Mouse (Mus musculus) cerebellum, adult (tissue): ENCODE measurements around the gene Bdh1.

Experiments used
- ATAC-seq: cut with Nextera tagmentation; 2 replicates; pipeline ENCODE4 v1.9.2; 2017; ENCODE audit warnings: mild to moderate bottlenecking, moderate library complexity, mixed read lengths; ENCODE audit not compliant: insufficient number of reproducible peaks, low FRiP score, low TSS enrichment

Bdh1 gene

DNA sequence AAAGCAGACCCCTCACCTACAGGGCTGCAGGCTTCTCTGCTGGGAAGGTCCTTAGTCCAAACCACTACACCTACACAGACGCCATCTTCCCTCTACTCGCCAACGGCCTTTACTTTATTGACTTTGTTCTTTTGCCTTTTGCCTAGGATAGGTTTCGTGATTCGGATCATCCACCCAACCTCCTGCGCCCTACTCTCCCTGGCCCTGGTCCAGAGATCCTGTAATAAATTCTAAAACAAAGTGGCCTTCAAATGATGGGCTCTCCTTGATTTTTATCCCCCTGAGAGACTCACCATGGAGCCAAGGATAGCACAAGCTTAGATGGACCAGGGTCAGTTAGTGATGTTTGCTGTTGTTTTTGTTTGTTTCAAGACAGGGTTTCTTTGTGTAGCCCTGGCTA is 76.9 kb downstream of the Bdh1 start:
- ATAC-seq = no peak

GRCm38 (mm10) chr16:31499681-31500310 is 77.7 kb downstream of the Bdh1 start:
- no peak for ATAC-seq

- no peak for ATAC-seq
Measured at GRCm38 (mm10) chr16:31500532-31500931, 78.5 kb downstream of the Bdh1 start.

GRCm38 (mm10) chr16:31500969-31501750 is 79.1 kb downstream of the Bdh1 start:
- ATAC-seq = peak; percentile 41; the same call in 1 of the 2 replicates

DNA sequence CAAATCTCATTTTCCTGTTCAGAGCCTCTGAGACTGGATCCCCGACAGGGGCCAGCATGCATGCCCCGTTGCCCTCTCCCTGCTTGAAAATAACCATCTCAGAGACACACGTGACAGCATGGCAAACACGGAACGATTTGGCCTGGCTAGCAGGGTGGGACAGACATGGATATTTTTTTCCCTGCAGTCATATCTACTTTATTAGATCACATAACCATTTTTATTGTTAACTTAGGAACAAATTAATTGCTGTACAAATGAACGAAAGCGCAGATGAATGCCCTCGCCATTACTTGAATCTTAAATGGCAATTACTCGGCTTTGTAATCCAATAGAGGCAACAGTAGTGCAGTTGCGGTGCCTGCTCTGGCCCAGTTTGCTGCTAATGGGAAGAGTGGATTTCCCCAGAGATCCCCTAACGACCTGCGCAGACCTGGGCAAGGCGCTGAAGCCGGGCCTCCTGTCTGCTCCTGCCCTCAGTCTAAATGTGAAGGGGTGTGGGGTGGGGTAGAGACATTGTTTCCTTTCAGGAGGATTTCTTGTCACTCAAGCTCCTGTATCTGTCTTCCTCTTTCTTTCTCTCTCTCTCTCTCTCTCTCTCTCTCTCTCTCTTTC is 79.8 kb downstream of the Bdh1 start:
- 0 out of 2 replicates have a peak, but pooled peaks have one; percentile 4 for ATAC-seq

DNA sequence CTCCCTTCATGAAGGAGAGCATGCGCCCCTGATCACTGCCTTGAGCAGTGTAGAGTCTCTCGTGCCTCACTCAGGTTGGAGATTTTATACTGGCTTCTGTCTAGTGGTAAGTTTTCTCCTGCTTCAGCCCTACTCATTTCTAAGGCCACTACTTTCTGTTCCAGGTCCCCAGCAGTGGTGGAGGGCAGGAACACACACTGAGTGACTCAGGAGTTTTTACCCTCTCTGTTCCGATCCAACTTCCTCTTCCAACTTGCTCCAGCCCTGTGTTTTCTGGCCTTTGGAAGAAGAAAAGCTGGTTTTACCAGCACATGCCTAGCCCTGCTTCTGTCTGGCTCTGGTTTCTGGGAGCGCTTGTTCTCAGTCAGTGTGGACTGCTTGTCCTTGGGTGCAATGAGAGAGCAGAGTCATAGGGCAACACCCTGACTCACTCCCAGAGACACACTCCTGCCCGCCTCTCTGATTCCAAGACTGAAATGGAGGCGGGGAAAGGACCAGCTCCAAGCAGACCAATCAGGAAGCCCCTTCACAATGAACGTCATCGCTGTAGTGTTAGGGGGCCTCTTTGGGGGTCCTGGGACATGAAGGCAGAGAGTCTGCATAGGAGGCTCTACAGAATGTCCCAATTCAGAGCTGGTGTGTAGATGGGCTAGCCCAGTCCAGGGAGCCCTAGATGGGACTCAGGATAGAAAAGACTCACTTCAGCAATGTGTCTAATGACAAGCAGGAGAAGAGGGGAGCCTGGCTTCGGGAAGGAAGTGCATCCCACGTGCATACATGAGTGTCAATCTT is 84.8 kb downstream of the Bdh1 start:
- ATAC-seq = no peak

- ATAC-seq = no peak
Measured at GRCm38 (mm10) chr16:31507457-31507755, 85.3 kb downstream of the Bdh1 start.

DNA sequence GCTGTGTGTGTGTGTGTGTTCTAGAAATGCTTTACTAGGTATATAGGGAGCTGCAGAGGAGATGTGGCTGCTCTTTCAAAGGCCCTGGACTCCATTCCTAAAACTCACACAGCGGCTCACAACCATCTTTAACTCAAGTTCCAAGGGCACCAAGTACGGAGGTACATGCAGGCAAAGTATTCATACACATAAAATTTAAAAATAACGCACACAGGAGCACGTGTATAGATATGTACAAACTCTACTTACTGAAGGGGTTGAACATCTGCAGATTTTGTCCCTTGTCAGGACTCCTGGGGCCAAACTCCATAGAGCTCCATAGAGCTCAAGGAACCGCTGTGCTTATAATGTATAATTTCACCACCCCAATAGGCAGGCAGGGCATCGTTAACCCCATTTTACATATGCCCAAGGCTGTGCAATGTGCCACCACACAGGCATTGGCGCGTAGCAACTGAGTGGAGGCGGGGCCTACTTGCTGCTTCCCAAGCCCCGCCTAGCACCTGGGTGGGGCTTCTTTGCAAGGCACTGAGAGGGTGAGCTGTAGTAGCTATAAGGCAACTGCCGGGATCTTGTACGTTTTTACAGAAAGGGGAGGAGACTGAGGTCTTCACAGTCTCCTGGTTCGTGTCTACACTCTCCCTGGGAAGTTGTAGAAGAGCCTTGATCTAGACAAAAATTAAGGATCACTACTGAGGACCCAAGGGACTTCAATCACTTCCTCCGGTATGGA is 85.9 kb downstream of the Bdh1 start:
- ATAC-seq = no peak
